Mouse (Mus musculus) inflammation-experienced regulatory T-cells, adult 16 weeks (primary cell): Measurements from ENCODE around the gene Cyp4f15. TPM values are rescaled to one million over a fixed set of nuclear protein-coding genes. Genes with fewer than 3 reads are reported as not detected.

Experiments used
- polyA plus RNA-seq: library from polyadenylated mRNA; unstranded; fragments of 100-300 nt; shearing (Covaris generic); gene quantifications from one replicate; pipeline ENCODE4 v1.2.1, GENCODE M21; 2017

Gene Cyp4f15
- not detected for polyA plus RNA-seq

GRCm38 (mm10) chr17:32685048-32685750, at the start of gene Cyp4f15:
Cyp4f15 (plus strand) TSS chr17:32685627.

GRCm38 (mm10) chr17:32658712-32659111, 26.7 kb upstream of the Cyp4f15 start, which contains the start of gene Cyp4f40:
Cyp4f40 (plus strand) TSS chr17:32658900.

Other genes starting within 250 kb of the Cyp4f15 start
- 1.5 TPM for gene Cyp4f39, start 232.9 kb upstream of the Cyp4f15 start, polyA plus RNA-seq
- 4.9 TPM for gene Cyp4f17, start 179.6 kb upstream of the Cyp4f15 start, polyA plus RNA-seq
- 19.0 TPM for gene Cyp4f16, start 149.1 kb upstream of the Cyp4f15 start, polyA plus RNA-seq
- not detected for gene Cyp4f37, start 64.3 kb upstream of the Cyp4f15 start, polyA plus RNA-seq
- gene Cyp4f40, start 26.7 kb upstream of the Cyp4f15 start, polyA plus RNA-seq: not detected
- 35.1 TPM for gene Zfp871, start 102.7 kb downstream of the Cyp4f15 start, polyA plus RNA-seq
- gene Zfp811, start 124.3 kb downstream of the Cyp4f15 start, polyA plus RNA-seq: 0.20 TPM
- gene Zfp799, start 144.6 kb downstream of the Cyp4f15 start, polyA plus RNA-seq: 13.4 TPM
- 16.6 TPM for gene Zfp870, start 206.0 kb downstream of the Cyp4f15 start, polyA plus RNA-seq
- not detected for gene Cyp4f14, start 231.7 kb downstream of the Cyp4f15 start, polyA plus RNA-seq